Mouse (Mus musculus): ENCODE data around the gene Prss16. TPM values are rescaled to one million over a fixed set of nuclear protein-coding genes. Genes with fewer than 3 reads are reported as not detected.

The Prss16 gene
- polyA plus RNA-seq (2017; shearing (Covaris generic)): 0.57 TPM

GRCm38 (mm10) chr13:22009642-22010041 lies at the start of gene Prss16:
Gene Prss16, minus strand, starts transcription at chr13:22009742.

GRCm38 (mm10) chr13:22042568-22043502 lies 33.3 kb upstream of the Prss16 start, which contains the start of the genes Hist1h2ag and Hist1h2bj:
Gene Hist1h2ag, minus strand, starts transcription at chr13:22042944.
Gene Hist1h2bj, plus strand, starts transcription at chr13:22043214.

DNA sequence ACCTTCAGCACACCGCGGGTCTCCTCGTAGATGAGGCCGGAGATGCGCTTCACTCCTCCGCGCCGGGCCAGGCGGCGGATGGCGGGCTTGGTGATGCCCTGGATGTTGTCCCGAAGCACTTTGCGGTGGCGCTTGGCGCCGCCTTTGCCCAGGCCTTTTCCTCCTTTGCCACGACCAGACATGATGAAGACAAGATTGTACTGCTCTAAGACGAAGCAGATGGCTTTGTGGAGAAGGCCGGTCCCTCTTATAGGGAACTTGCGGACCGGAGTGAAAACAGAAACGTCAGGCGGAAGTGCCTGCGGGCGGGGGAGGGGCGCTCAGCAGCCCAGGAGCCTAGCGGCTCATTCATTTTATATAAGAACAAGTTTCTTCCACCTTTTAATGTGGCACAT lies 31.6 kb upstream of the Prss16 start, which contains the start of gene Hist1h4i:
Gene Hist1h4i (minus strand): TSS at position 221 of the 395 bp plus-strand sequence.

GRCm38 (mm10) chr13:22035267-22036148 lies 26.0 kb upstream of the Prss16 start, which contains the start of the genes Hist1h2ah and Hist1h2bk:
Gene Hist1h2ah, minus strand, starts transcription at chr13:22035568.
Gene Hist1h2bk, plus strand, starts transcription at chr13:22035870.

GRCm38 (mm10) chr13:21980981-21981802 lies 28.4 kb downstream of the Prss16 start, which contains the start of gene Pom121l2:
Gene Pom121l2, plus strand, starts transcription at chr13:21981194.

Other genes with a start within 250 kb of the Prss16 start
- gene Hist1h1b, start 229.1 kb downstream of the Prss16 start, polyA plus RNA-seq (2017; shearing (Covaris generic)): 1.8 TPM
- gene Hist1h3i, start 226.4 kb downstream of the Prss16 start, polyA plus RNA-seq (2017; shearing (Covaris generic)): 1.1 TPM
- 0.99 TPM for gene Hist1h2an, start 222.5 kb downstream of the Prss16 start, polyA plus RNA-seq (2017; shearing (Covaris generic))
- not detected for gene Hist1h2bp, start 222.3 kb downstream of the Prss16 start, polyA plus RNA-seq (2017; shearing (Covaris generic))
- gene Hist1h2bq, start 199.5 kb downstream of the Prss16 start, polyA plus RNA-seq (2017; shearing (Covaris generic)): 5.0 TPM
- not detected for gene Hist1h2ao, start 199.3 kb downstream of the Prss16 start, polyA plus RNA-seq (2017; shearing (Covaris generic))
- gene Hist1h4m, start 198.0 kb downstream of the Prss16 start, polyA plus RNA-seq (2017; shearing (Covaris generic)): 36.0 TPM
- 18.1 TPM for gene Hist1h4n, start 177.5 kb downstream of the Prss16 start, polyA plus RNA-seq (2017; shearing (Covaris generic))
- gene Hist1h2ap, start 176.2 kb downstream of the Prss16 start, polyA plus RNA-seq (2017; shearing (Covaris generic)): 144 TPM
- gene Hist1h2br, start 176.0 kb downstream of the Prss16 start, polyA plus RNA-seq (2017; shearing (Covaris generic)): 5.0 TPM
- gene Zfp184, start 64.6 kb downstream of the Prss16 start, polyA plus RNA-seq (2017; shearing (Covaris generic)): not detected
- gene Pom121l2, start 28.5 kb downstream of the Prss16 start, polyA plus RNA-seq (2017; shearing (Covaris generic)): not detected
- gene Hist1h2ah, start 25.8 kb upstream of the Prss16 start, polyA plus RNA-seq (2017; shearing (Covaris generic)): not detected
- 0.47 TPM for gene Hist1h2bk, start 26.1 kb upstream of the Prss16 start, polyA plus RNA-seq (2017; shearing (Covaris generic))
- gene Hist1h4i, start 31.6 kb upstream of the Prss16 start, polyA plus RNA-seq (2017; shearing (Covaris generic)): 9.4 TPM
- gene Hist1h2ag, start 33.2 kb upstream of the Prss16 start, polyA plus RNA-seq (2017; shearing (Covaris generic)): 0.59 TPM
- gene Hist1h2bj, start 33.5 kb upstream of the Prss16 start, polyA plus RNA-seq (2017; shearing (Covaris generic)): 2.6 TPM
- not detected for gene Vmn1r188, start 74.7 kb upstream of the Prss16 start, polyA plus RNA-seq (2017; shearing (Covaris generic))
- not detected for gene Vmn1r189, start 96.1 kb upstream of the Prss16 start, polyA plus RNA-seq (2017; shearing (Covaris generic))
- gene Vmn1r191, start 174.2 kb upstream of the Prss16 start, polyA plus RNA-seq (2017; shearing (Covaris generic)): not detected
- gene Vmn1r192, start 181.4 kb upstream of the Prss16 start, polyA plus RNA-seq (2017; shearing (Covaris generic)): not detected
- gene Vmn1r193, start 213.4 kb upstream of the Prss16 start, polyA plus RNA-seq (2017; shearing (Covaris generic)): 0.02 TPM
- not detected for gene Vmn1r194, start 234.5 kb upstream of the Prss16 start, polyA plus RNA-seq (2017; shearing (Covaris generic))